Mouse (Mus musculus) brain, embryonic 14.5 days (tissue): ENCODE measurements around the gene Kcnq4.

ENCODE experiments used
- CTCF ChIP-seq: fragments of 200-500 bp; IDR thresholded peaks from 2 replicates; pipeline ENCODE4 v1.5.1; 2012; ENCODE audit warnings: inconsistent platforms, mild to moderate bottlenecking, moderate library complexity, borderline replicate concordance; ENCODE audit not compliant: insufficient read depth, insufficient read length; ENCODE audit errors: extremely low read depth
- POLR2A ChIP-seq: fragments of 200-500 bp; IDR thresholded peaks from 2 replicates; pipeline ENCODE4 v1.6.1; 2012; ENCODE audit warnings: mild to moderate bottlenecking, inconsistent platforms, borderline replicate concordance; ENCODE audit not compliant: poor library complexity, insufficient read depth, insufficient read length, severe bottlenecking; ENCODE audit errors: extremely low read depth

GRCm38 (mm10) chr4:120649369-120650207, 98.8 kb downstream of the Kcnq4 start:
- no peak for TF ChIP-seq POLR2A
- TF ChIP-seq CTCF, result no peak
